Mouse (Mus musculus) liver, postnatal 0 days (tissue): ENCODE data around the gene Rasal1.

Source experiments
- CTCF ChIP-seq: sonication (generic); IDR thresholded peaks from 2 replicates; pipeline ENCODE4 v1.5.1; 2016; ENCODE audit warnings: antibody characterized with exemption, low read depth
- EP300 ChIP-seq: IDR thresholded peaks from 2 replicates; pipeline ENCODE4 v1.6.1; 2016; ENCODE audit warnings: antibody characterized with exemption, low read depth, mild to moderate bottlenecking

DNA sequence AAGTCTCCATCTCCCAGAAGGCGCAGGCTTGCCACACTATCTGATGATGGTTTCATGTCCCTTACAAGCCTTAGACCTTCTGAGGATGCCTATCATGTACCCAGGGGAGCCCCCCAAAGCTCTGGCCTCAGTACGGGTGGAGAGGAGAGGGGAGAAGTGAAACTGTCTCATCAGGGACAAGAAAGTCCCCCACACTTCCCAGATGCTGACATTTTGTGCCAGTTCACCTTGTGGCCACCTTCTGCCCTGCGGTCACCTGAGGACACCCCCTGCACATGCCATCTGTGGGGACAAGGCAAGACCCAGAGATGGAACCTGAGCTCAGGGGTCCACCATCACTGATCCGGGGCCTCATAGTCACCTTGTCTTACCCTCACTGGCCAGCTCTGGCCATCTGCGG lies 39.3 kb downstream of the Rasal1 start:
- TF ChIP-seq CTCF (no peak), EP300 (no peak)
